Mouse (Mus musculus) neutrophil, adult 65 days (primary cell): ENCODE results near the gene Olfr1457. TPM values are rescaled to one million over a fixed set of nuclear protein-coding genes. Genes with fewer than 3 reads are reported as not detected.

Source experiments
- total RNA-seq: library from RNA; stranded (reverse); gene quantifications from 2 replicates; pipeline ENCODE4 v1.2.4, GENCODE M21; 2023

Gene Olfr1457
- not detected in 2 replicates for total RNA-seq

GRCm38 (mm10) chr19:13097791-13098190 lies at the start of gene Olfr1457:
TSS of gene Olfr1457 (minus strand) at chr19:13097891.

GRCm38 (mm10) chr19:13106675-13107074 lies 9.0 kb upstream of the Olfr1457 start, which contains the start of gene Olfr1458:
TSS of gene Olfr1458 (minus strand) at chr19:13106775.

GRCm38 (mm10) chr19:13060310-13060709 lies 37.4 kb downstream of the Olfr1457 start, which contains the start of gene Olfr1454:
TSS of gene Olfr1454 (plus strand) at chr19:13060610.

Other genes starting within 250 kb of the Olfr1457 start
- not detected in 2 replicates for gene Olfr1444, start 240.6 kb downstream of the Olfr1457 start, total RNA-seq
- not detected in 2 replicates for gene Olfr1445, start 214.0 kb downstream of the Olfr1457 start, total RNA-seq
- gene Olfr1446, start 204.4 kb downstream of the Olfr1457 start, total RNA-seq = not detected in 2 replicates
- gene Olfr1447, start 194.1 kb downstream of the Olfr1457 start, total RNA-seq = not detected in 2 replicates
- not detected in 2 replicates for gene Olfr1448, start 173.5 kb downstream of the Olfr1457 start, total RNA-seq
- not detected in 2 replicates for gene Olfr1449, start 167.1 kb downstream of the Olfr1457 start, total RNA-seq
- gene Olfr1450, start 147.6 kb downstream of the Olfr1457 start, total RNA-seq = not detected in 2 replicates
- not detected in 2 replicates for gene Olfr1451, start 102.9 kb downstream of the Olfr1457 start, total RNA-seq
- gene Olfr1453, start 69.6 kb downstream of the Olfr1457 start, total RNA-seq = not detected in 2 replicates
- gene Olfr1454, start 37.3 kb downstream of the Olfr1457 start, total RNA-seq = not detected in 2 replicates
- not detected in 2 replicates for gene Olfr1458, start 8.9 kb upstream of the Olfr1457 start, total RNA-seq
- 0.09 and 0.11 TPM in 2 replicates for gene Olfr1459, start 51.7 kb upstream of the Olfr1457 start, total RNA-seq
- not detected in 2 replicates for gene Olfr1461, start 65.1 kb upstream of the Olfr1457 start, total RNA-seq
- not detected in 2 replicates for gene Olfr1462, start 87.8 kb upstream of the Olfr1457 start, total RNA-seq
- not detected in 2 replicates for gene Olfr1463, start 133.4 kb upstream of the Olfr1457 start, total RNA-seq
- not detected in 2 replicates for gene Olfr1465, start 217.7 kb upstream of the Olfr1457 start, total RNA-seq
- not detected in 2 replicates for gene Olfr1466, start 241.0 kb upstream of the Olfr1457 start, total RNA-seq